Mouse (Mus musculus) megakaryocyte, embryonic 14.5 days (primary cell): ENCODE data around the gene Pax8. TPM values are rescaled to one million over a fixed set of nuclear protein-coding genes. Genes with fewer than 3 reads are reported as not detected.

Source experiments
- H3K27me3 ChIP-seq: replicated peaks from 2 replicates; pipeline ENCODE3; 2012; ENCODE audit warnings: inconsistent platforms
- H3K36me3 ChIP-seq: replicated peaks from 2 replicates; pipeline ENCODE3; 2012; ENCODE audit warnings: low read length, inconsistent platforms, mixed read lengths
- H3K4me1 ChIP-seq: 2 replicates; pipeline ENCODE4 v1.6.1; 2012; ENCODE audit warnings: inconsistent platforms
- H3K4me3 ChIP-seq: replicated peaks from 2 replicates; pipeline ENCODE3; 2012; ENCODE audit warnings: moderate library complexity, mild to moderate bottlenecking, inconsistent platforms
- H3K9me3 ChIP-seq: 2 replicates; pipeline ENCODE4 v1.6.1; 2012; ENCODE audit warnings: inconsistent platforms
- FLI1 ChIP-seq: IDR thresholded peaks from 2 replicates; pipeline ENCODE4 v1.6.1; 2012; ENCODE audit warnings: low read length, inconsistent platforms, mixed read lengths
- GATA1 ChIP-seq: IDR thresholded peaks from 3 replicates; pipeline ENCODE4 v1.6.1; 2012; ENCODE audit warnings: mixed read lengths, low read length, inconsistent platforms, borderline replicate concordance
- polyA plus RNA-seq: library from polyadenylated mRNA; stranded (reverse); fragments of >175 nt; gene quantifications from 2 replicates; pipeline ENCODE4 v1.2.3, GENCODE M21; 2012; ENCODE audit warnings: low replicate concordance; ENCODE audit not compliant: insufficient read depth

Pax8 gene
- polyA plus RNA-seq, 1 experiment, result not detected

DNA sequence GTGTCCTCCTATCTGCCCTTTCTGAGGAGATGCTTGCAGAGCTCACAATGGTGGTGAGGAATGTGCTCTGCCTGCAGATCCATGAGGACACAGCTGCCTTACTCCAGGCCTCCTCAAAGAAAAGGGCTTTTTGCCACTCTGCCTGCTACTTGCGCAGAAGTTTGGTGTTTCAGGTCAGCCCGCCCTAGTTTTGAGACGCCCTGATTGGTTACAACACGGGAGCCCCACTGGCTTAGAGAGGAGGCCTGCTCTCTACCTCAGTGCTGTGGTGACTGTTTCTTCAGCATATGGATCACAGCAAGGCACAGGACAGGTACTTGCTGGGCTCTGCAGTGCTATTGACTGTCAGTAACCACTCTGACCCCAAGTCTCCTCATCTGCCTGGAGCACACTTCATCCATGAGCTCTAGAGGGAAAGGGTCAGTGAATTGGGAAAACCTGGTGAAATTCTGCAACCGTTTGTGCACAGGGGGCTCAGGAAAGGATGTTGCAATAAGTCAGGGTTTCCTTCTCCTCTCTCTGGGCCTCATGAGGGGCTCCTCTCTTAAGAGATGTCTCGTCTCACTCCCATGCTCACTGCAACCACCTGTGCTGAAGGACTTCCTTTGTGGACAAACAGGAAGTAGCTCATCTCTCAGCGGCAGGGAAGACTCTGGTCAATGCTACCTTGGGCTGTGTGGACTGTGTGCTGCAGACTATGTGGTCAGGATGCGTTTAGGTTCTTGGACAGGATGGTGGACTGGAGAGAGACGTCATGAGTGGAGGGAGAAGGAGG, 92.8 kb downstream of the Pax8 start:
- Histone ChIP-seq H3K27me3 (no peaks in the 10 kb centered on the region), H3K36me3 (peaks cover 5% of the 10 kb centered on the region), H3K4me1 (peaks cover 83% of the 10 kb centered on the region), H3K9me3 (no peaks in the 10 kb centered on the region), H3K4me3 (peak overlapping the region; percentile 15)
- no peak for TF ChIP-seq FLI1
- TF ChIP-seq GATA1, result no peak

DNA sequence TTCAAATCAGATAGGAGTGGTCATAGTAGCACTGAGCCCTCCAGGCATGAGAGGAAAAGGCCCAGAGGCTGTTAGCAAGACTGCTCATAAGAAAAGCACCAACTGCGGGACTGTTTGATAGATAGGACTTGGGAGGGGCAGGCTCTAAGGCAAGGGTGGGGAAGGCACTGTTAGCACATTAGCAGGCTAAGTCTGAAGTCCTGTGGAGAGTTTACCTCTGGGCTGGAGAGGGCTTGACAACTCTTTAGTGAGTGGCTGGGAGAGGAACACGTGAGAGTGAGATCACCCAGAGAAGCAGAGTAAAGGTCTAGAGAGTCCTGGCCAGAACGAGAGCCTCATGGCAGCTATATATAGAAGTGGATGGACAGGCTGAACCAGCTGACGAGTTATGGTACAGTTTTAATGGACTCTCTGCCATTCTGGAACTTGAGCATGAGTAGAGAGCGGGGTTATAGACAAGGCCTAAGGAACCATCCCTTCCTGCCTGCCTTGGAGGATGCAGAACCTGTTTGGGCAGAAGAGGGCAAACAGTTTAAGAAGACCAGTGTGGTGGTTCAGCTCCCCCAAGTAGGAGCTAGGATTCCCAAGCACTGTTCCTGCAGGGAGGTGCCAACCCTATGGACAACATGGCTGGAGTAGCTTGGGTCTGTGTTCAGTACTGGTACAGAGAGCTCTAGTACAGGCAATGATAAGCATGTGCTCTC, 96.5 kb downstream of the Pax8 start:
- Histone ChIP-seq H3K36me3 (peaks cover 3% of the 10 kb centered on the region), H3K4me3 (no peak overlapping the region), H3K4me1 (peaks cover 45% of the 10 kb centered on the region), H3K9me3 (no peaks in the 10 kb centered on the region), H3K27me3 (no peaks in the 10 kb centered on the region)
- TF ChIP-seq GATA1 (no peak), FLI1 (no peak)

Other genes with a start within 250 kb of the Pax8 start
- gene Il1f5, start 198.6 kb downstream of the Pax8 start, polyA plus RNA-seq, result not detected in 2 replicates
- gene Il1f10, start 184.4 kb downstream of the Pax8 start, polyA plus RNA-seq, result not detected in 2 replicates
- 0.07 TPM in 1 of 2 replicates, not detected in the other for gene Il1rn, start 138.7 kb downstream of the Pax8 start, polyA plus RNA-seq
- 20.0 and 21.3 TPM in 2 replicates for gene Psd4, start 108.0 kb downstream of the Pax8 start, polyA plus RNA-seq